Mouse (Mus musculus): ENCODE measurements at regions not wholly inside any gene's neighbourhood (a gene's known extent, or its start where the extent isn't known, plus 50 kb on each side); places are given as distances from the start of the nearest gene placed in this dataset.

DNA sequence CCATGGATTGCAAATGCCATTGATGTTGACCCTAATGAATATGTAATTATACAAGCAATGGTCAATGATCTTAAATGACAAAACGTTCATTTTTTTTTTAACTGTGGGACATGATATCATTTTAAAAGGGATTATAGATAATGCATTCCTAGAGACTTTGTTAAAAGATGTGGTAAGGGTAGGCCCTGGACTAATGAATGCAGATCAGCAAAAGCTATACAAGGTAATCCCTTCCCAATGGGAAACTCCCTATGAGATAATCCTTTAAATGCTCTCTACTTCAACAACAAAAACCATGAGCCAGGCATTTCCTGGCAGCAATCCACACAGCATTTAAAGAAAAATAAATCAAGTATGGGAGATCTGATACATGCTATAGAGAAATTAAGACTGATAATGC, 353.3 kb upstream of the Cdh12 start:
- Histone ChIP-seq H3K9ac (ENCODE audit: low read length) (no peak overlapping the region), H3K27ac (ENCODE audit: low read depth, low read length) (no peak overlapping the region), H3K4me3 (ENCODE audit: low read depth, low read length) (no peak overlapping the region), H3K4me2 (ENCODE audit: low read depth, low read length, severe bottlenecking) (no peak overlapping the region), H3K4me1 (replicated peaks; ENCODE audit: control insufficient read depth, insufficient read depth, low read length) (no peaks in the 10 kb centered on the region), H3K27me3 (ENCODE audit: control insufficient read depth, insufficient read depth, low read length) (no peaks in the 10 kb centered on the region), H3K9me3 (ENCODE audit: control insufficient read depth, low read length) (no peaks in the 10 kb centered on the region), H3K36me3 (ENCODE audit: control insufficient read depth, insufficient read depth, low read length) (no peaks in the 10 kb centered on the region)
- DNase-seq (ENCODE audit: low spot score) (no peak), ATAC-seq (replicated peaks; ENCODE audit: low FRiP score) (no peak)
- 26% methylated on average over 1 of the region's 1 CpGs for WGBS

DNA sequence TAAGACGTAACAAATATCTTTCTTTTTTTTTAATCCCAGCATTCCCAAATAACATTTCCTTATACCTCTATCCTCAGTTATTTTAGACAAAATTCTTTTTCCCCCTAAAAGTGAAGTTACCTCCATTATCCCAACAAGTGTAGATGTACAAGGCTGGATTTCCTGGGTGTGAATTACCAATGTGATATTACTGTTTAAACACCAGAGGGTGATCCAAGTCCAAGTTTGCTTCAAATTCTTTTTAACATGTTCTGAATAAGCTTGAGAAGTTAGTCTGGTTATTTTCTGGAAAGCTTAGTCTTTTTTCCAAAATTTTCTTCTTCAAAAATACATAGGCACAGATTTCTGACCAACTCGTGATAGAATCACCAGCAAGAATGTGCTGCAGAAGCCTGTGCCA, 329.5 kb upstream of the Cdh12 start:
- Histone ChIP-seq H3K4me1 (replicated peaks; ENCODE audit: control insufficient read depth, insufficient read depth, low read length) (no peaks in the 10 kb centered on the region), H3K36me3 (ENCODE audit: control insufficient read depth, insufficient read depth, low read length) (no peaks in the 10 kb centered on the region), H3K9me3 (ENCODE audit: control insufficient read depth, low read length) (no peaks in the 10 kb centered on the region), H3K4me3 (ENCODE audit: low read depth, low read length) (no peak overlapping the region), H3K27me3 (ENCODE audit: control insufficient read depth, insufficient read depth, low read length) (no peaks in the 10 kb centered on the region), H3K4me2 (ENCODE audit: low read depth, low read length, severe bottlenecking) (no peak overlapping the region), H3K27ac (ENCODE audit: low read depth, low read length) (no peak overlapping the region), H3K9ac (ENCODE audit: low read length) (no peak overlapping the region)
- DNase-seq (ENCODE audit: low spot score) (no peak), ATAC-seq (replicated peaks; ENCODE audit: low FRiP score) (no peak)
- WGBS = 84% methylated on average over 2 of the region's 2 CpGs

DNA sequence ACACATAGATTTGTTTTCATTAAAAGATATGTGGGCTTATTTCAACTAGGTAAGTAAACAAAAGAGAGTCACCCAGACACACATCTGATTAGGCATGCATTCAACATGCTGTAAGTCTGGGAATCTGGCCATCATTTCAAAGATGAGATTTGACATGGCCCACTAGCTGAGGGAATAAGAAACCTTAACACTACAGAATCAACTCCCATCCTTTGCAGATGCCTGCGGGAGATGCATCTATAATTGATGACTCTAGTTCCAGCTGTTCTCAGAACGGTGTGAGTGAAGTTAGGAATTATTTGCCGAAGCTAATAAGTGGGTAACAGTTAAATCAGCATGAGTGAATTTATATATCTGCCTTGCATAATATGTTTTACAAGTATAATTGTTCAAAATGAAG, 325.5 kb upstream of the Cdh12 start:
- ATAC-seq (replicated peaks; ENCODE audit: low FRiP score) (no peak), DNase-seq (ENCODE audit: low spot score) (no peak)
- no peaks in the 10 kb centered on the region for H3K36me3 ChIP-seq (ENCODE audit: control insufficient read depth, insufficient read depth, low read length)
- H3K27ac ChIP-seq (ENCODE audit: low read depth, low read length) = no peak overlapping the region
- H3K4me2 ChIP-seq (ENCODE audit: low read depth, low read length, severe bottlenecking) = no peak overlapping the region
- no peaks in the 10 kb centered on the region for H3K27me3 ChIP-seq (ENCODE audit: control insufficient read depth, insufficient read depth, low read length)
- no peak overlapping the region for H3K9ac ChIP-seq (ENCODE audit: low read length)
- H3K9me3 ChIP-seq (ENCODE audit: control insufficient read depth, low read length) = no peaks in the 10 kb centered on the region
- no peak overlapping the region for H3K4me3 ChIP-seq (ENCODE audit: low read depth, low read length)
- 83% methylated on average over 3 of the region's 3 CpGs for WGBS
- H3K4me1 ChIP-seq (replicated peaks; ENCODE audit: control insufficient read depth, insufficient read depth, low read length) = no peaks in the 10 kb centered on the region

DNA sequence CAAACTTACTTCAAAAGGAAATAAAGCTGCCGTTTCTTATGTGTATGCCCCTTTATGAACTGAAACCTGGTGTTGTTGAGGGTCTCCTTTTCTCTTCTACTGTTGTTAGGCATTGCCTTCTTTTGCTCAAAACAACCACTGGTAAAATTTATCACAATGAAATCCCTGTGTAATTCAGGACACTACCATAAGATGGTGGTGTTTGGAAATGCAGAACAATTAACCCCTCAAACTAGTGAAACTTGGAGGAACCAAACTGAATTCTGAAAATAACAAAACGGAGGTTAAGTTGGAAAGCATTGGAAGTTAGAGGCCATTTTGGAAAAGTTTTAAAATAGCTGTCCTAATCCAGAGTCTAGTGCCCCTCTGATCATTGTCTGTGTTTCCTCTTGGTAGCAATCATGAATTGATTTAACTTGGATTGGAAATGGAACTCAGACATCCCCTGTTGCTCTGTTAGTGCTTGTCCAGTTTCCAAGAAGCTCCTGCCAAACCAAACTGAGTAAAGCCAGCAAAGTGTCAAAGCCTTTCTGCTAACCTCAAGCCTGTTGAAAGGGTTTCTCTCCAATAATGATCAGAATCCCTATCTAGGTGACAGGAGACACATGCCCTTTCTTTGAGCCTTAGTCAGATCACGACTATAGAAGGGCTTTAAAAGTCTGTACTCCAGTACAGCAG, 313.0 kb upstream of the Cdh12 start:
- 69% methylated on average over 3 of the region's 3 CpGs for WGBS
- DNase-seq (ENCODE audit: low spot score) = no peak
- H3K27me3 ChIP-seq (ENCODE audit: control insufficient read depth, insufficient read depth, low read length) = no peaks in the 10 kb centered on the region
- no peaks in the 10 kb centered on the region for H3K9me3 ChIP-seq (ENCODE audit: control insufficient read depth, low read length)
- ATAC-seq (replicated peaks; ENCODE audit: low FRiP score) = no peak
- H3K4me1 ChIP-seq (replicated peaks; ENCODE audit: control insufficient read depth, insufficient read depth, low read length) = no peaks in the 10 kb centered on the region
- H3K27ac ChIP-seq (ENCODE audit: low read depth, low read length) = no peak overlapping the region
- no peak overlapping the region for H3K4me2 ChIP-seq (ENCODE audit: low read depth, low read length, severe bottlenecking)
- no peak overlapping the region for H3K4me3 ChIP-seq (ENCODE audit: low read depth, low read length)
- no peak overlapping the region for H3K9ac ChIP-seq (ENCODE audit: low read length)
- no peaks in the 10 kb centered on the region for H3K36me3 ChIP-seq (ENCODE audit: control insufficient read depth, insufficient read depth, low read length)

DNA sequence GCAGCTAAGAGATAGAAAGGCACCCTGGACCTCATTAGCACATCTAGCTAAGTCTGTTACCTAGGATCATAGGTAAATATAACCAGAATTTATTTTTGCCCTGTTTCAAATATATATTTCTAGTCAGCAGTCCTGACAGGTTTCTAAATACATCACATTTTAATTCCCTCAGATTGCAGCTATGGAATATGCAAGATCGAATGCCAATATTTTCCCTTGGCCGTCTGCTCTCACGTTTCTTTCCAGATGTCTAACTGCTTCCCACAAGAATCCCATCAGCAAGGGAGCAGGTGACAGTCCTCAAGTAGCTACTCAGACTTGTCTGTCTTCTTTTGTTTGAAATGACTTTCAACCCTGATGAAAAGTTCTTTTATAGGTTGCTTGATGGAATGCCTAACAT, 297.2 kb upstream of the Cdh12 start:
- Histone ChIP-seq H3K36me3 (ENCODE audit: control insufficient read depth, insufficient read depth, low read length) (no peaks in the 10 kb centered on the region), H3K27me3 (ENCODE audit: control insufficient read depth, insufficient read depth, low read length) (no peaks in the 10 kb centered on the region), H3K4me2 (ENCODE audit: low read depth, low read length, severe bottlenecking) (no peak overlapping the region), H3K9me3 (ENCODE audit: control insufficient read depth, low read length) (no peaks in the 10 kb centered on the region), H3K4me1 (replicated peaks; ENCODE audit: control insufficient read depth, insufficient read depth, low read length) (no peaks in the 10 kb centered on the region), H3K27ac (ENCODE audit: low read depth, low read length) (no peak overlapping the region), H3K4me3 (ENCODE audit: low read depth, low read length) (no peak overlapping the region), H3K9ac (ENCODE audit: low read length) (no peak overlapping the region)
- WGBS = 91% methylated on average over 3 of the region's 3 CpGs
- ATAC-seq (replicated peaks; ENCODE audit: low FRiP score) (no peak), DNase-seq (ENCODE audit: low spot score) (no peak)
